Mouse (Mus musculus): ENCODE data around the gene Vat1l. TPM values are rescaled to one million over a fixed set of nuclear protein-coding genes. Genes with fewer than 3 reads are reported as not detected.

Vat1l gene
- polyA plus RNA-seq, 1 experiment from 2014 or later: 15.9 TPM

DNA sequence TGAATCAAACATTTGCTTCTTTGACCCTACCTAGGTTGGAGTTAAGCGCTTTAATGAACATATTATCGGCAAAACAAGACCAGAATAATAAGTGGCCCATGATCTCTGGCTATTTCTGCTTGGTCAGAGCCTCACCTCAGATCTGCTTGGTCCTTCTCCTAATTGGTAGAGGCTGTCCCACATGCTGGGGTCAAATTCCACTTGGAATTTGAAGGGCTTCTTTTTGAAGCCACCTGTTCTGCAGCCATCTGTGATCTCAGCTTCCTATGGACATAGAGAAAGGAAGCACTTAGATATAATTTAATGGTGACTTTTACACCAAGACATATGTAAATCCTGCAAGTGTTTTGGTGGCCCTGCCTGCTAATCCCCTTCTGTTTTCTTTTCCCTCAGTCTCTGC is 16.6 kb downstream of the Vat1l start:
- Histone ChIP-seq H3K4me1 (no peaks in the 10 kb centered on the region), H3K4me3 (replicated peaks) (no peak overlapping the region), H3K27me3 (no peaks in the 10 kb centered on the region), H3K36me3 (replicated peaks) (no peaks in the 10 kb centered on the region), H3K27ac (no peak overlapping the region), H3K9ac (no peak overlapping the region), H3K9me3 (no peaks in the 10 kb centered on the region), H3K4me2 (no peak overlapping the region)
- whole genome bisulfite sequencing: 80% methylated on average over 2 of the region's 2 CpGs
- ATAC-seq (ENCODE audit: low FRiP score): no peak

DNA sequence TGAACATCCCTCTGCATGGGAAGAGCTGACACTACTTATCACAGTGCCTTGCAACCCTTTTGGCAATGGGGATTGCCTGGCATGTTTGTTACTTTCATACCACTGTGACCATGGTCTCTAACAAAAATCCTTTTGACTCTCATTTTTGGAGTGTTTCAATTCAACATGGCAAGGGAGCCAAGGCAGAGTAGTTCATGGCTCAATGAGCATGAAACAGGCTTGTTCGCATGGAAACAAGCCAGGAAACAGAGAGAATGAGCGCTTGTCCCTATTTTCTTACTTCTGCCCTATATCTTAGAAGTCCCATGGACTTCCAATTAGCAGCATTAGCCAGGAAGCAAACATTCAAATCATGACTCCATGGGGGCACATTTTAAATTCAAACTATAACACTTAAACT is 18.6 kb downstream of the Vat1l start:
- no peaks in the 10 kb centered on the region for H3K36me3 ChIP-seq (replicated peaks)
- no peak for ATAC-seq (ENCODE audit: low FRiP score)
- H3K9ac ChIP-seq: no peak overlapping the region
- H3K9me3 ChIP-seq: no peaks in the 10 kb centered on the region
- H3K27me3 ChIP-seq: no peaks in the 10 kb centered on the region
- no peak overlapping the region for H3K27ac ChIP-seq
- 73% methylated on average over 2 of the region's 2 CpGs for WGBS
- no peak overlapping the region for H3K4me2 ChIP-seq
- no peak overlapping the region for H3K4me3 ChIP-seq (replicated peaks)
- no peaks in the 10 kb centered on the region for H3K4me1 ChIP-seq

DNA sequence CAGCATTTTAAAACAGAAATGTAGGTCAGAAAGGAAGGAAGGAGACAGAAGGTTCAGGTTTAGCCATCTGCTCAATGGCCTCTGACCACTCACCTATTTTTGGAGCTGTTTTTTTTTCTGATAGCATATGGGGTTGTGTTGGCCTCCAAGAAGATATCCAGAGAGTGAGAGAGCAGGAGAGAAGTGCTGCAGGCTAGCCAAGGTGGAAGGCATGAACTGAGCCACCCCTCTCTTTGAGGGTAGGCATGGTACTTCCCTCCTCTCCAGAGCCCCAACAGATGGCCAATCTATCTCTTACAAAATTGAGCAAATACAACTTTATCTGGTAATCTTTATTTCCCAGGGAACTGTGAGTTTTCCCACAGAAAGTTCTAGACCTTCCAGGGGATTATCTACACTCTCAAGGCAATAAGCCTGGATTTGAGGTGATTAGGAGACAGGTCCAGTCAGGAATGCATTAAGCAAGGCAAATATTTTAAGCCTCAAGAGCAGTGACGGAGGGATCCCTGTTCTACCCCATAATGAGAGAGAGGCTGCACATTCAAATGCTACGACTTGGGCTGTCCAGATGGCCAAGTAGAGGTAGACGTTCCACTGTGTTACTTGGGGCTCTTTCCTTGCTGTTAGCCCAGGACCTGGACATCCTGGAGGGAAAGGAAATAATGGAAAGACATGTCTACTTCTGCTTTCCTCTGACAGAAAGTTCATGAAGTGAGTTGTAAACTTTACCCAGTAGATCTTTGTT is 46.1 kb downstream of the Vat1l start:
- Histone ChIP-seq H3K4me1 (no peaks in the 10 kb centered on the region), H3K4me2 (no peak overlapping the region), H3K9me3 (no peaks in the 10 kb centered on the region), H3K9ac (no peak overlapping the region), H3K4me3 (replicated peaks) (no peak overlapping the region), H3K36me3 (replicated peaks) (no peaks in the 10 kb centered on the region), H3K27ac (no peak overlapping the region), H3K27me3 (no peaks in the 10 kb centered on the region)
- ATAC-seq (ENCODE audit: low FRiP score): no peak
- 86% methylated on average over 3 of the region's 3 CpGs for WGBS

DNA sequence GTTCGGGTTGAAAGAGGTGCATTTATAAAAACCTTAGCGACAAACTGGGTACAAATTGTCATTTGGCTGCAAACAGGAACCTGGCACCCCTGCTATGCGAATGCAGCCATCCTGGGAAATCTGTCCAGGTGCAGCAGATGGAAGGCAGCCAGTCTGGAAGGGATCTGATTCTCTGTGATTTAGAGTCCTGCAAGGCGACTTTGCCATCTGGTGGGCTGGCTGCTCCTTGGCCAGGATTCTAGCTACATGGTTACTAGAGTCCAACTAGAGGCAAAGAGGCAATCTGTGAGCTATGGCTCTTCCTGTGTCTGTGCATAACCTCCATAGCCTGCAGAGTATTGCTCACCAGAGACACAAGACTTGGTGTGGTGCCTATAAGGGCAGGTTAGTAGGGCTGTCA is 53.3 kb downstream of the Vat1l start:
- H3K4me3 ChIP-seq (replicated peaks): no peak overlapping the region
- 86% methylated on average over 4 of the region's 4 CpGs for WGBS
- ATAC-seq (ENCODE audit: low FRiP score): no peak
- no peaks in the 10 kb centered on the region for H3K4me1 ChIP-seq
- H3K9me3 ChIP-seq: no peaks in the 10 kb centered on the region
- H3K9ac ChIP-seq: no peak overlapping the region
- H3K36me3 ChIP-seq (replicated peaks): no peaks in the 10 kb centered on the region
- no peak overlapping the region for H3K4me2 ChIP-seq
- no peak overlapping the region for H3K27ac ChIP-seq
- H3K27me3 ChIP-seq: no peaks in the 10 kb centered on the region

DNA sequence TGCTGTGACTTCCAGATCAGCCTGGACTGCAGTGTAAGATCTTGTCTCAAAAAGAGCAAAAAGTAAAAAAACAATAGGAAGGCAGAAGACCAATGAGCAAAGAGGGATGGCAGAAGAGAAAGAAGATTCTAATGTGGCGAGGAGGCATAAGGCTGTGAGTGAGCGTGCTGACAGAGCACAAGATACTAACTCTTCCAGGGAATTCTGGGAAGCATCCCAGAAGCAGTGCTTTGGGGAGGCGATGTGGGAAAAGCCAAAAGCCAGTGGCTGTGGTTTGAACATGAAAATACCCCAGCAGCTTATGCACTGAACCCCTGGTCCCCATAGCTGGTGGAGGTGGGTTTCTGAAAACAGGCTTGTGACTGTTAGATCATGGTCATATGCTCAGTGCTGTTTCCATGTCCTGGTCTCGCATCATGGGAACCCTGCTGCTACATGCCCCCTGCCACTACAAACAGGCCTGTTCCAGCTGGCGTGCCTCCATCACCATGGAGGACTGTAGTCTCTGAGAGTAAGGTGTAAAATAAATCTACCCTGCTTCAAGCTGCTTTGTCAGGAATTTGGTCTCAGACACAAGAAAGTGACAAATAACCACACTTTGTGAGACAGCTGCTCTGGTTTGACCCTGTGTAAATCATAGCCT is 54.4 kb downstream of the Vat1l start:
- H3K27ac ChIP-seq: no peak overlapping the region
- ATAC-seq (ENCODE audit: low FRiP score): no peak
- no peaks in the 10 kb centered on the region for H3K9me3 ChIP-seq
- no peaks in the 10 kb centered on the region for H3K4me1 ChIP-seq
- 84% methylated on average over 5 of the region's 5 CpGs for whole genome bisulfite sequencing
- H3K4me2 ChIP-seq: no peak overlapping the region
- H3K4me3 ChIP-seq (replicated peaks): no peak overlapping the region
- H3K36me3 ChIP-seq (replicated peaks): no peaks in the 10 kb centered on the region
- 0 out of 2 replicates have a peak overlapping the region, but pooled peaks have one; percentile 21 for H3K9ac ChIP-seq
- H3K27me3 ChIP-seq: no peaks in the 10 kb centered on the region

DNA sequence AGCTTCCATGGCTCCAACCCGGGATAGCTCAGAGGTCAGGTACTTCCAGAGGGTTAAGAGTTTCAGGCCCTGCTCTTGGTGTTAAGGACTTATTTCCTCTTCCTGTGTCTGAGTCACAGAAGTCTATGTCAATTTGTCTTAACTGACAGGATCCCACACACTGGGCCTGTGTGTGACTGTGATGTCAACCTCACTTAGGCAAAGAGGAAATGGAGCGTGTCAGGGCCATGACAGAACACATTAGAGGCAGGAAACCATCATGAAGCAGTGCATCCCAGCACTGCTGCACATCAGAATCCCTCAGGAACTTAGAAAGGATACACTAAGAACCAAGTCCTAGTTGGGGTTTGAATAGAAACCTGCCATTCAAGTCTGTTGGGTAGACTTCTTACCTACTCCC is 56.9 kb downstream of the Vat1l start:
- no peak overlapping the region for H3K4me2 ChIP-seq
- H3K4me1 ChIP-seq: peaks cover 6% of the 10 kb centered on the region
- H3K36me3 ChIP-seq (replicated peaks): no peaks in the 10 kb centered on the region
- no peak overlapping the region for H3K27ac ChIP-seq
- no peak overlapping the region for H3K9ac ChIP-seq
- WGBS: 84% methylated on average over 2 of the region's 2 CpGs
- no peaks in the 10 kb centered on the region for H3K27me3 ChIP-seq
- no peaks in the 10 kb centered on the region for H3K9me3 ChIP-seq
- no peak for ATAC-seq (ENCODE audit: low FRiP score)
- no peak overlapping the region for H3K4me3 ChIP-seq (replicated peaks)

DNA sequence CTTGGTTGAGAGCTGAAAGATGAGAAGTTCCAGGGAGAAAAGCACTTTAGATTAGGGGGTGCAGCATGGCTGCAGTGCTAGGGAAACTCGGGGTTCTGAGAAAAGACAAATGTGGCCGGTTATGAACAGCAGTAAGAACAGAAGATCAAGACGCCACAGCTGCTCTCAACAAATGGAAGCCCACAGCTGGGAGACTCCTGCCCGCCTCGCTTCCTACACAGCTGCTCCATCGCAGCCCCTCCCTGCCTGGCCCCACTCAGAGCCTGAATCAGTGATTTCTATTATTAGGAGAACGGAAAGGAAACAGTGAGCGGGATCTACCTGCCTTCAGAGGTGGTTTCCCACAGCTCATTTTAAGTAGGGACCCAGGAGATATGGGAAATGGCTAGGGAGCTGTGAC is 69.1 kb downstream of the Vat1l start:
- ATAC-seq (ENCODE audit: low FRiP score): no peak
- Histone ChIP-seq H3K4me3 (replicated peaks) (no peak overlapping the region), H3K4me2 (no peak overlapping the region), H3K9me3 (no peaks in the 10 kb centered on the region), H3K27ac (no peak overlapping the region), H3K27me3 (no peaks in the 10 kb centered on the region), H3K9ac (no peak overlapping the region), H3K36me3 (replicated peaks) (no peaks in the 10 kb centered on the region), H3K4me1 (no peaks in the 10 kb centered on the region)
- WGBS: 76% methylated on average over 8 of the region's 8 CpGs

DNA sequence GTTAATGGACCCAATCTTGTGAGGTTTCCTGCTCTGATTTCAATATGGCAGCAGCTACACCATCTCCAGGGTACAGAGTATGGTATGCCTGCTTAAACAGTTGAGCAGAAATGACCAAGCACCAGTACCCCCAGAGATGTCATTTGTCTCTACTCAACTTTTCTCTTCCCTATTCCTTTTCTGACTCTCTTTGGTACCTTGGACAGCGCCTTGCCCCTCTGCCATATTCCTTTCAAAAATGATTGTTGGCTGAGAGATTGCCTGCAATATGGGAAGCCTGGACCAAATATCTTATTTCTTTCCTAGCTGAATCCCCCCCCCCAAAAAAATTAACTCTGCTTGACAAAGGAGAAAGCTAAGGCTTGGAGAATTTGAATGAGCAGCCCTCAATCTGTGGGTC is 75.7 kb downstream of the Vat1l start:
- WGBS: 77% methylated on average over 1 of the region's 1 CpGs
- Histone ChIP-seq H3K36me3 (replicated peaks) (no peaks in the 10 kb centered on the region), H3K4me1 (no peaks in the 10 kb centered on the region), H3K9ac (no peak overlapping the region), H3K27ac (no peak overlapping the region), H3K4me2 (no peak overlapping the region), H3K27me3 (no peaks in the 10 kb centered on the region), H3K9me3 (no peaks in the 10 kb centered on the region), H3K4me3 (replicated peaks) (no peak overlapping the region)
- ATAC-seq (ENCODE audit: low FRiP score): no peak

DNA sequence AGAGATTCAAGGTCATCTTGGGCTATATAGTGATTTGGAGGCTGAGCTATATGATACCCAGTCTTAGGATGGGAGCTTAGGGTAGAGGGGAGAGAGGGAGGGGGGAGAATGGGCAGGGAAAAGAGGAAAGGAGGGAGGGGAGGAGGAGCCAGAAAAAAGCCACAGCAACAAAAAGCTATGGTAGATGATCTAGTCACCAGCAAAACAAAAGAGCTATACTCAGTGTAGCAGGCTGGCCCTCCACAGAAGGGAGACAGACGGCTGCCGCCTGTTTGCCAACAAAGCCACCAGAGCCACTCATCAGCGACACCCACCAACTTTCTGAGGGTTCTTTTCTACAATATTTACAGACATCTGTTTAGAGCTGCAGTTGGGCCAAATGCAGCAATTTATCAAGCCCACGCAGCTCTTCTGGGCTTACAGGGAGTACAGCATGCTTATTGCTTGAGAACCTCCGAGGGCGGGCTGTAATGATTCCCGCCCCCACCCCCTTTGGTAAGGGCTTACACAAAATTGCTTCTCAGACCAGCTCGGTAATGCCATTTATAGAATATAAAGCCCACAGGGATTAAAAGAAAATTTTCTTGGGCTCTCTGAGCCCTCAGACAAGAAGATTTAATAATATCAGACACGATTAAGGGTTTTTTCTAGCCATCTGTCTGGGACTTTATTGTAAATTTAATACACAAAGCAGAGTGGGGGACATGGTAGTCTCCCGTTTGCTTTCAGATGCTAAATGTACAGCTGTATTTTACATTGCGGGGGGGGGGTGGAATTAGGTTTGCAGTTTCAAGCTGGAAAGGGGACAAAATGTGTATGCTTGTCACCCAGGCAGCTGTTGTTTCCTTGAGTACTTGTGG is 89.7 kb downstream of the Vat1l start:
- 37% methylated on average over 11 of the region's 11 CpGs for WGBS
- ATAC-seq (ENCODE audit: low FRiP score): peak; percentile 79
- Histone ChIP-seq H3K9me3 (no peaks in the 10 kb centered on the region), H3K27me3 (no peaks in the 10 kb centered on the region), H3K9ac (no peak overlapping the region), H3K4me1 (peaks cover 24% of the 10 kb centered on the region), H3K36me3 (replicated peaks) (no peaks in the 10 kb centered on the region), H3K27ac (peak overlapping the region; percentile 81), H3K4me3 (replicated peaks) (no peak overlapping the region), H3K4me2 (peak overlapping the region; percentile 28; the same call in 1 of the 2 replicates)

DNA sequence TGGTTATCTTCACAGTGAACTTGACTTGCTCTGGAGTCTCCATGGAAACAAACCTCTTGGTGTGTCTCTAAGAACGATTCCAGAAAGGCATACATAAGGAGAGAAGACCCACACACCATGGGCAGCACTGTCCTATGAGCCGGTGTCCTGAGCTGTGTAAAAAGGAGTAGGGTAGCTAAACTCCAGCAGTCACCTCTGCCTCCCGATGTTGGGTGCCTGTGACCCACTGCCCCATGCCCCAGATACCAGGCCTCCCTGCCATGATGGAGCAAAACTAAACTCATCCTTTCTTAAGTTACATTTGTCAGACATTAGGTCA is 90.3 kb downstream of the Vat1l start:
- Histone ChIP-seq H3K27ac (peak overlapping the region; percentile 81), H3K36me3 (replicated peaks) (no peaks in the 10 kb centered on the region), H3K4me3 (replicated peaks) (no peak overlapping the region), H3K9me3 (no peaks in the 10 kb centered on the region), H3K4me1 (peaks cover 24% of the 10 kb centered on the region), H3K9ac (no peak overlapping the region), H3K27me3 (no peaks in the 10 kb centered on the region), H3K4me2 (no peak overlapping the region)
- peak; percentile 19; the same call in 1 of the 2 replicates for ATAC-seq (ENCODE audit: low FRiP score)
- 61% methylated on average over 3 of the region's 3 CpGs for WGBS

DNA sequence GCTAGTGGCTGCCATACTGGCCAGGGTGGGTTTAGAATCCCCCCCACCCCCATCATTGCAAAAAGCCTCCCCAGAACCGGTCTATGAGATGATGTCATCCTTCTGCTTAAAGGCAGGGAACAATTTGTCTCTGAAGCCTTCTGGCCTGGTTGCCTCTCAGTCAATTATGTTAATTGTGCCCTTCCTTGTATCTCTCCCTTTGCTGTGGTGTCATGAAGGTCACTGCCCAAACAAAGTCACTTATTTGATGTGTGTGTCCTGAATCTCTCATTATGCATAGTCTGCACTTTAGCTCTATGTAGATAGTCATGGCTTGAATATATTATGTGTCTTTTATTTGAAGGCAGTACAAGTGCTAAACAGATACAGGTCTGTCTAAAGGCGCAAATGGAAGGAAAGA is 92.8 kb downstream of the Vat1l start:
- Histone ChIP-seq H3K4me3 (replicated peaks) (no peak overlapping the region), H3K27me3 (no peaks in the 10 kb centered on the region), H3K27ac (no peak overlapping the region), H3K4me1 (peaks cover 24% of the 10 kb centered on the region), H3K36me3 (replicated peaks) (no peaks in the 10 kb centered on the region), H3K9ac (no peak overlapping the region), H3K4me2 (no peak overlapping the region), H3K9me3 (no peaks in the 10 kb centered on the region)
- 37% methylated on average over 2 of the region's 2 CpGs for WGBS
- peak; percentile 7; the same call in 1 of the 2 replicates for ATAC-seq (ENCODE audit: low FRiP score)

DNA sequence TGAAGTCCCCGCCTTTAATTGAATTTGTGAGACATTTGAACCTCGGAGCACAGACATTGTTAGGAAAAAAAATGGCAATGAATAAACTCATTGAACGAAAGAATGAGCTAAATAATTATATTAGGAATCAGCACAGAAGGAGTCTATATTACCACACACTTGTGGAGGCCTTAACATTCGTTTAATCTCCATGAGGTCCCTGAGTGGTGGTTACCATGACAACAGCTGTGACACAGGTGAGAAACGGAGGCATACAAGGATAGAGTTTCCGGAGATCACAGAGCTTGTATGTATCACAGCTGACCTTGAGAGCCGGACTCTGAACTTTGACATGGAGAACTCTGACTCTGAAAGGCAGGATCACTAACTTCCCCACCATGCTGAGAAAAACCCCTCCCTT is 94.7 kb downstream of the Vat1l start:
- Histone ChIP-seq H3K4me2 (no peak overlapping the region), H3K36me3 (replicated peaks) (no peaks in the 10 kb centered on the region), H3K27ac (no peak overlapping the region), H3K4me1 (peaks cover 16% of the 10 kb centered on the region), H3K4me3 (replicated peaks) (no peak overlapping the region), H3K27me3 (no peaks in the 10 kb centered on the region), H3K9ac (no peak overlapping the region), H3K9me3 (no peaks in the 10 kb centered on the region)
- no peak for ATAC-seq (ENCODE audit: low FRiP score)
- WGBS: 70% methylated on average over 7 of the region's 7 CpGs

Measured in forebrain, embryonic 12.5 days (tissue).